Mouse (Mus musculus): Measurements from ENCODE around the gene Ptprf. TPM values are rescaled to one million over a fixed set of nuclear protein-coding genes. Genes with fewer than 3 reads are reported as not detected.
A peak's percentile ranks its signal among the peaks of the same experiment; 100 is the strongest.

Gene Ptprf
- polyA plus RNA-seq, 1 experiment from 2014 or later, result 68.1 TPM

GRCm38 (mm10) chr4:118276520-118277232 lies 14.5 kb downstream of the Ptprf start:
- H3K27me3 ChIP-seq (ENCODE audit: control insufficient read depth, insufficient read depth, low read length), result no peaks in the 10 kb centered on the region
- peaks cover 32% of the 10 kb centered on the region; the same call in 1 of the 2 replicates for H3K36me3 ChIP-seq (ENCODE audit: control insufficient read depth, insufficient read depth, low read length)
- peaks cover 83% of the 10 kb centered on the region for H3K4me1 ChIP-seq (ENCODE audit: control insufficient read depth, insufficient read depth, low read length)
- peak overlapping the region; percentile 78; the same call in 1 of the 2 replicates for H3K27ac ChIP-seq (ENCODE audit: low read depth, low read length)
- H3K9ac ChIP-seq (ENCODE audit: low read depth, low read length), result peak overlapping the region; percentile 2; the same call in 1 of the 2 replicates
- no peak overlapping the region for H3K4me3 ChIP-seq (ENCODE audit: low read length)
- H3K4me2 ChIP-seq (replicated peaks; ENCODE audit: low read depth, low read length), result peak overlapping the region; percentile 25; the same call in 1 of the 2 replicates
- no peaks in the 10 kb centered on the region for H3K9me3 ChIP-seq (ENCODE audit: control insufficient read depth, low read length)
- peak; percentile 93 for ATAC-seq (ENCODE audit: low FRiP score, low TSS enrichment)
- 27% methylated on average over 9 of the region's 9 CpGs for WGBS

GRCm38 (mm10) chr4:118275601-118276519 lies 15.3 kb downstream of the Ptprf start:
- peak overlapping the region; percentile 78; the same call in 1 of the 2 replicates for H3K27ac ChIP-seq (ENCODE audit: low read depth, low read length)
- peaks cover 31% of the 10 kb centered on the region; the same call in 1 of the 2 replicates for H3K36me3 ChIP-seq (ENCODE audit: control insufficient read depth, insufficient read depth, low read length)
- no peak; the same call in 1 of the 2 replicates for ATAC-seq (ENCODE audit: low FRiP score, low TSS enrichment)
- peak overlapping the region; percentile 2 for H3K9ac ChIP-seq (ENCODE audit: low read depth, low read length)
- H3K4me3 ChIP-seq (ENCODE audit: low read length), result no peak overlapping the region
- 73% methylated on average over 6 of the region's 6 CpGs for WGBS
- peaks cover 77% of the 10 kb centered on the region for H3K4me1 ChIP-seq (ENCODE audit: control insufficient read depth, insufficient read depth, low read length)
- peak overlapping the region; percentile 25; the same call in 1 of the 2 replicates for H3K4me2 ChIP-seq (replicated peaks; ENCODE audit: low read depth, low read length)
- peaks cover 3% of the 10 kb centered on the region; the same call in 1 of the 2 replicates for H3K9me3 ChIP-seq (ENCODE audit: control insufficient read depth, low read length)
- H3K27me3 ChIP-seq (ENCODE audit: control insufficient read depth, insufficient read depth, low read length), result no peaks in the 10 kb centered on the region

- ATAC-seq (ENCODE audit: low FRiP score, low TSS enrichment), result no peak
- Histone ChIP-seq H3K27ac (ENCODE audit: low read depth, low read length) (peak overlapping the region; percentile 81; the same call in 1 of the 2 replicates), H3K36me3 (ENCODE audit: control insufficient read depth, insufficient read depth, low read length) (peaks cover 32% of the 10 kb centered on the region), H3K9me3 (ENCODE audit: control insufficient read depth, low read length) (peaks cover 4% of the 10 kb centered on the region; the same call in 1 of the 2 replicates), H3K9ac (ENCODE audit: low read depth, low read length) (no peak overlapping the region), H3K4me3 (ENCODE audit: low read length) (no peak overlapping the region), H3K4me1 (ENCODE audit: control insufficient read depth, insufficient read depth, low read length) (peaks cover 76% of the 10 kb centered on the region), H3K4me2 (replicated peaks; ENCODE audit: low read depth, low read length) (no peak overlapping the region), H3K27me3 (ENCODE audit: control insufficient read depth, insufficient read depth, low read length) (no peaks in the 10 kb centered on the region)
- 14% methylated on average over 7 of the region's 7 CpGs for WGBS
Measured at GRCm38 (mm10) chr4:118274521-118274920, 16.7 kb downstream of the Ptprf start.

GRCm38 (mm10) chr4:118273998-118274397 lies 17.2 kb downstream of the Ptprf start:
- Histone ChIP-seq H3K9ac (ENCODE audit: low read depth, low read length) (no peak overlapping the region), H3K4me2 (replicated peaks; ENCODE audit: low read depth, low read length) (no peak overlapping the region), H3K27me3 (ENCODE audit: control insufficient read depth, insufficient read depth, low read length) (no peaks in the 10 kb centered on the region), H3K4me1 (ENCODE audit: control insufficient read depth, insufficient read depth, low read length) (peaks cover 81% of the 10 kb centered on the region), H3K4me3 (ENCODE audit: low read length) (no peak overlapping the region), H3K27ac (ENCODE audit: low read depth, low read length) (peak overlapping the region; percentile 81; the same call in 1 of the 2 replicates), H3K36me3 (ENCODE audit: control insufficient read depth, insufficient read depth, low read length) (peaks cover 37% of the 10 kb centered on the region), H3K9me3 (ENCODE audit: control insufficient read depth, low read length) (peaks cover 4% of the 10 kb centered on the region; the same call in 1 of the 2 replicates)
- 75% methylated on average over 8 of the region's 8 CpGs for WGBS
- ATAC-seq (ENCODE audit: low FRiP score, low TSS enrichment), result no peak

GRCm38 (mm10) chr4:118273545-118273944 lies 17.7 kb downstream of the Ptprf start:
- H3K36me3 ChIP-seq (ENCODE audit: control insufficient read depth, insufficient read depth, low read length), result peaks cover 42% of the 10 kb centered on the region
- H3K9me3 ChIP-seq (ENCODE audit: control insufficient read depth, low read length), result peaks cover 4% of the 10 kb centered on the region; the same call in 1 of the 2 replicates
- no peaks in the 10 kb centered on the region for H3K27me3 ChIP-seq (ENCODE audit: control insufficient read depth, insufficient read depth, low read length)
- no peak overlapping the region for H3K4me2 ChIP-seq (replicated peaks; ENCODE audit: low read depth, low read length)
- no peak overlapping the region for H3K4me3 ChIP-seq (ENCODE audit: low read length)
- peak overlapping the region; percentile 12; the same call in 1 of the 2 replicates for H3K9ac ChIP-seq (ENCODE audit: low read depth, low read length)
- H3K4me1 ChIP-seq (ENCODE audit: control insufficient read depth, insufficient read depth, low read length), result peaks cover 85% of the 10 kb centered on the region
- H3K27ac ChIP-seq (ENCODE audit: low read depth, low read length), result peak overlapping the region; percentile 81
- ATAC-seq (ENCODE audit: low FRiP score, low TSS enrichment), result no peak
- WGBS, result 30% methylated on average over 5 of the region's 5 CpGs

- Histone ChIP-seq H3K27ac (ENCODE audit: low read depth, low read length) (peak overlapping the region; percentile 81), H3K9ac (ENCODE audit: low read depth, low read length) (0 out of 2 replicates have a peak overlapping the region, but pooled peaks have one; percentile 14), H3K4me2 (replicated peaks; ENCODE audit: low read depth, low read length) (no peak overlapping the region), H3K36me3 (ENCODE audit: control insufficient read depth, insufficient read depth, low read length) (peaks cover 47% of the 10 kb centered on the region), H3K4me3 (ENCODE audit: low read length) (no peak overlapping the region), H3K9me3 (ENCODE audit: control insufficient read depth, low read length) (peaks cover 4% of the 10 kb centered on the region; the same call in 1 of the 2 replicates), H3K27me3 (ENCODE audit: control insufficient read depth, insufficient read depth, low read length) (no peaks in the 10 kb centered on the region), H3K4me1 (ENCODE audit: control insufficient read depth, insufficient read depth, low read length) (peaks cover 81% of the 10 kb centered on the region)
- 79% methylated on average over 3 of the region's 3 CpGs for WGBS
- no peak for ATAC-seq (ENCODE audit: low FRiP score, low TSS enrichment)
Measured at GRCm38 (mm10) chr4:118272871-118273270, 18.3 kb downstream of the Ptprf start.

- Histone ChIP-seq H3K27ac (ENCODE audit: low read depth, low read length) (peak overlapping the region; percentile 89), H3K9me3 (ENCODE audit: control insufficient read depth, low read length) (peaks cover 4% of the 10 kb centered on the region; the same call in 1 of the 2 replicates), H3K4me3 (ENCODE audit: low read length) (no peak overlapping the region), H3K4me2 (replicated peaks; ENCODE audit: low read depth, low read length) (0 out of 2 replicates have a peak overlapping the region, but pooled peaks have one; percentile 12), H3K9ac (ENCODE audit: low read depth, low read length) (peak overlapping the region; percentile 14; the same call in 1 of the 2 replicates), H3K4me1 (ENCODE audit: control insufficient read depth, insufficient read depth, low read length) (peaks cover 75% of the 10 kb centered on the region), H3K36me3 (ENCODE audit: control insufficient read depth, insufficient read depth, low read length) (peaks cover 53% of the 10 kb centered on the region), H3K27me3 (ENCODE audit: control insufficient read depth, insufficient read depth, low read length) (no peaks in the 10 kb centered on the region)
- WGBS, result 49% methylated on average over 5 of the region's 5 CpGs
- ATAC-seq (ENCODE audit: low FRiP score, low TSS enrichment), result peak; percentile 10; the same call in 1 of the 2 replicates
Measured at GRCm38 (mm10) chr4:118272258-118272657, 18.9 kb downstream of the Ptprf start.

- H3K27me3 ChIP-seq (ENCODE audit: control insufficient read depth, insufficient read depth, low read length), result no peaks in the 10 kb centered on the region
- H3K36me3 ChIP-seq (ENCODE audit: control insufficient read depth, insufficient read depth, low read length), result peaks cover 59% of the 10 kb centered on the region
- H3K9ac ChIP-seq (ENCODE audit: low read depth, low read length), result no peak overlapping the region
- H3K4me3 ChIP-seq (ENCODE audit: low read length), result no peak overlapping the region
- peak overlapping the region; percentile 89 for H3K27ac ChIP-seq (ENCODE audit: low read depth, low read length)
- H3K9me3 ChIP-seq (ENCODE audit: control insufficient read depth, low read length), result peaks cover 4% of the 10 kb centered on the region; the same call in 1 of the 2 replicates
- no peak for ATAC-seq (ENCODE audit: low FRiP score, low TSS enrichment)
- peaks cover 68% of the 10 kb centered on the region for H3K4me1 ChIP-seq (ENCODE audit: control insufficient read depth, insufficient read depth, low read length)
- 82% methylated on average over 9 of the region's 9 CpGs for WGBS
- H3K4me2 ChIP-seq (replicated peaks; ENCODE audit: low read depth, low read length), result no peak overlapping the region
Measured at GRCm38 (mm10) chr4:118271556-118272074, 19.6 kb downstream of the Ptprf start.
